Mouse (Mus musculus) megakaryocyte-erythroid progenitor cell, adult 5-6 weeks (primary cell): Measurements from ENCODE around the gene Tmub2. TPM values are rescaled to one million over a fixed set of nuclear protein-coding genes. Genes with fewer than 3 reads are reported as not detected.

ENCODE experiments used
- total RNA-seq, 2 experiments: library from RNA; stranded (forward) in 1 of 2; stranded (reverse) in 1 of 2; fragments of 200-1000, 215-1000 nt in 1 of 2; fragments of >200 nt in 1 of 2; fragmentation: Nextera tagmentation in 1 of 2; gene quantifications; 2 replicates each; pipeline ENCODE4 v1.2.3; 2014 to 2017

The Tmub2 gene
- total RNA-seq, 2 experiments from 2014 or later = 10.0 to 19.8 TPM

Other genes starting within 250 kb of the Tmub2 start
- not detected in 2 replicates for gene Cd300lg, start 243.4 kb upstream of the Tmub2 start, total RNA-seq (2014; fragmentation: Nextera tagmentation)
- 1.8 TPM in 1 of 2 replicates, not detected in the other for gene Cd300lg, start 243.4 kb upstream of the Tmub2 start, total RNA-seq (2017)
- gene Mpp2, start 196.4 kb upstream of the Tmub2 start, total RNA-seq (2014; fragmentation: Nextera tagmentation) = 3.2 and 3.7 TPM in 2 replicates
- 3.1 and 4.2 TPM in 2 replicates for gene Mpp2, start 196.4 kb upstream of the Tmub2 start, total RNA-seq (2017)
- not detected in 2 replicates for gene Ppy, start 183.6 kb upstream of the Tmub2 start, total RNA-seq (2014; fragmentation: Nextera tagmentation)
- not detected in 2 replicates for gene Ppy, start 183.6 kb upstream of the Tmub2 start, total RNA-seq (2017)
- not detected in 2 replicates for gene Pyy, start 177.1 kb upstream of the Tmub2 start, total RNA-seq (2014; fragmentation: Nextera tagmentation)
- not detected in 2 replicates for gene Pyy, start 177.1 kb upstream of the Tmub2 start, total RNA-seq (2017)
- 7.4 and 9.5 TPM in 2 replicates for gene Nags, start 139.4 kb upstream of the Tmub2 start, total RNA-seq (2014; fragmentation: Nextera tagmentation)
- gene Nags, start 139.4 kb upstream of the Tmub2 start, total RNA-seq (2017) = 1.6 and 2.1 TPM in 2 replicates
- 4.7 and 9.3 TPM in 2 replicates for gene Tmem101, start 128.5 kb upstream of the Tmub2 start, total RNA-seq (2014; fragmentation: Nextera tagmentation)
- 11.8 and 15.7 TPM in 2 replicates for gene Tmem101, start 128.5 kb upstream of the Tmub2 start, total RNA-seq (2017)
- 110 TPM in 2 replicates for gene Lsm12, start 99.6 kb upstream of the Tmub2 start, total RNA-seq (2014; fragmentation: Nextera tagmentation)
- gene Lsm12, start 99.6 kb upstream of the Tmub2 start, total RNA-seq (2017) = 71.3 and 94.9 TPM in 2 replicates
- gene G6pc3, start 95.3 kb upstream of the Tmub2 start, total RNA-seq (2014; fragmentation: Nextera tagmentation) = 71.5 and 93.3 TPM in 2 replicates
- 39.9 and 59.4 TPM in 2 replicates for gene G6pc3, start 95.3 kb upstream of the Tmub2 start, total RNA-seq (2017)
- gene Hdac5, start 54.8 kb upstream of the Tmub2 start, total RNA-seq (2014; fragmentation: Nextera tagmentation) = 10.7 and 16.6 TPM in 2 replicates
- 6.1 and 11.4 TPM in 2 replicates for gene Hdac5, start 54.8 kb upstream of the Tmub2 start, total RNA-seq (2017)
- 36.4 and 48.1 TPM in 2 replicates for gene BC030867, start 36.0 kb upstream of the Tmub2 start, total RNA-seq (2014; fragmentation: Nextera tagmentation)
- 7.5 and 12.3 TPM in 2 replicates for gene BC030867, start 36.0 kb upstream of the Tmub2 start, total RNA-seq (2017)
- gene Asb16, start 16.2 kb upstream of the Tmub2 start, total RNA-seq (2014; fragmentation: Nextera tagmentation) = 2.2 and 2.5 TPM in 2 replicates
- gene Asb16, start 16.2 kb upstream of the Tmub2 start, total RNA-seq (2017) = 0.84 and 1.3 TPM in 2 replicates
- 23.2 and 34.0 TPM in 2 replicates for gene Atxn7l3, start 11.7 kb downstream of the Tmub2 start, total RNA-seq (2014; fragmentation: Nextera tagmentation)
- 18.3 and 21.5 TPM in 2 replicates for gene Atxn7l3, start 11.7 kb downstream of the Tmub2 start, total RNA-seq (2017)
- 90.4 and 102 TPM in 2 replicates for gene Ubtf, start 34.8 kb downstream of the Tmub2 start, total RNA-seq (2014; fragmentation: Nextera tagmentation)
- 162 and 180 TPM in 2 replicates for gene Ubtf, start 34.8 kb downstream of the Tmub2 start, total RNA-seq (2017)
- gene Slc4a1, start 81.3 kb downstream of the Tmub2 start, total RNA-seq (2014; fragmentation: Nextera tagmentation) = 0.42 and 0.46 TPM in 2 replicates
- gene Slc4a1, start 81.3 kb downstream of the Tmub2 start, total RNA-seq (2017) = 0.27 and 6.8 TPM in 2 replicates
- not detected in 2 replicates for gene Rundc3a, start 108.5 kb downstream of the Tmub2 start, total RNA-seq (2014; fragmentation: Nextera tagmentation)
- gene Rundc3a, start 108.5 kb downstream of the Tmub2 start, total RNA-seq (2017) = not detected in 2 replicates
- gene Slc25a39, start 123.0 kb downstream of the Tmub2 start, total RNA-seq (2014; fragmentation: Nextera tagmentation) = 115 and 148 TPM in 2 replicates
- gene Slc25a39, start 123.0 kb downstream of the Tmub2 start, total RNA-seq (2017) = 43.8 and 55.9 TPM in 2 replicates
- 16.1 and 17.8 TPM in 2 replicates for gene Grn, start 145.4 kb downstream of the Tmub2 start, total RNA-seq (2014; fragmentation: Nextera tagmentation)
- gene Grn, start 145.4 kb downstream of the Tmub2 start, total RNA-seq (2017) = 5.4 and 14.2 TPM in 2 replicates
- 0.82 TPM in 1 of 2 replicates, not detected in the other for gene Fam171a2, start 162.8 kb downstream of the Tmub2 start, total RNA-seq (2014; fragmentation: Nextera tagmentation)
- gene Fam171a2, start 162.8 kb downstream of the Tmub2 start, total RNA-seq (2017) = 0.28 TPM in 1 of 2 replicates, not detected in the other
- 27.7 and 30.8 TPM in 2 replicates for gene Itga2b, start 185.2 kb downstream of the Tmub2 start, total RNA-seq (2014; fragmentation: Nextera tagmentation)
- gene Itga2b, start 185.2 kb downstream of the Tmub2 start, total RNA-seq (2017) = 26.5 and 73.4 TPM in 2 replicates